Mouse (Mus musculus): ENCODE measurements at regions not wholly inside any gene's neighbourhood (a gene's known extent, or its start where the extent isn't known, plus 50 kb on each side); places are given as distances from the start of the nearest gene placed in this dataset.

DNA sequence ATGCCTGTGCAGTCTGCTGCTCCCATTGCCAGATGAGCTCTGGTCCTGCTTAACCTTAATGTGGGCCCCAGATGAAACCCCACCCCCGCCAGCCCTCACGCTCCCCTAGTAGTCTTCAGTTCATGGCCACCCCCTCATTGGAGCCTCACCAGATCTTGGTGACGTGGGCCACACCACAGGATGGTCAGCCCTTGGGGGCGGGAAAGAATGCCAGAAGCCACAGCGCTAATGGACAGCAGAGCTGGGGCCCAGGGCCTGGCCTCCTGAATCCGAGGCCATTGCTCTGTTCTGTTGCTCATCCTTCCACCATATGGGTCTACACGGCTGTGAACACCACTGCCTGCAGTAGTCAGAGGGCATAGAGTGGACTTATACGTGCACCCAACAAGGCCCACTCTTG is 83.9 kb downstream of the Tomm20 start:
- Histone ChIP-seq H3K79me2 (ENCODE audit: control insufficient read depth, insufficient read depth, low read length, poor library complexity) (no peaks in the 10 kb centered on the region), H3K27me3 (ENCODE audit: control insufficient read depth in 1 of 2, insufficient read depth in 2 of 2, low read length in 2 of 2) (no peaks in the 10 kb centered on the region), H3K9ac (ENCODE audit: control insufficient read depth, low read depth, low read length, poor library complexity, severe bottlenecking) (no peak overlapping the region), H3K4me1 (ENCODE audit: control insufficient read depth in 1 of 2, insufficient read depth in 2 of 2, low read length in 2 of 2) (peaks cover 7 to 36% of the 10 kb centered on the region in 2 experiments), H3K36me3 (ENCODE audit: control insufficient read depth in 1 of 2, insufficient read depth in 2 of 2, low read length in 2 of 2) (peaks cover 0 to 19% of the 10 kb centered on the region in 2 experiments; a peak in 2 of 4 replicates), H3K9me3 (replicated peaks; ENCODE audit: insufficient read depth, low read length) (no peaks in the 10 kb centered on the region), H3K27ac (ENCODE audit: control insufficient read depth, low read depth, low read length) (no peak overlapping the region), H3K4me3 (ENCODE audit: control insufficient read depth in 1 of 2, insufficient read depth in 1 of 2, low read depth in 2 of 2, low read length in 2 of 2) (no peak overlapping the region)
- TF ChIP-seq USF1 (IDR thresholded peaks at IDR 0.05; ENCODE audit: low read depth, low read length) (no peak), MAX (IDR thresholded peaks at IDR 0.05; ENCODE audit: low read length) (no peak), MEF2A (IDR thresholded peaks at IDR 0.05; ENCODE audit: extremely low read depth, insufficient replicate concordance, low read depth, low read length, poor library complexity, severe bottlenecking) (no peak)
- DNase-seq (ENCODE audit: low read depth, low spot score) = no peak

DNA sequence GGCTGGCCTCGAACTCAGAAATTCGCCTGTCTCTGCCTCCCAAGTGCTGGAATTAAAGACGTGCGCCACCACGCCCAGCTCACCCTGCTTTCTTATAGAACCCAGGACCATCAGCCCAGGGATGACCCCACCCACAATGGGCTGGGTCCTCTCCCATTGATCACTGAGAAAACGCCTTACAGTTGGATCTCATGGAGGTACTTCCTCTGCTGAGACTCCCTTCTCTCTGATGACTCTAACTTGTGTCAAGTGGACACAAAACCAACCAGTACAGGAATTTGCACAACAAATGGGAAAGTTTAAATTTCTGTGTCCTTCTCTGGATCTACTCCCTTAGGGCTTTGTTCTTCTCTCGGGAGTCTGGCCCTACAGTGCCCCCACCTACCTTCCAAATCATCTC is 85.0 kb downstream of the Tomm20 start:
- no peak overlapping the region for H3K9ac ChIP-seq (ENCODE audit: control insufficient read depth, low read depth, low read length, poor library complexity, severe bottlenecking)
- no peaks in the 10 kb centered on the region for H3K27me3 ChIP-seq (ENCODE audit: control insufficient read depth in 1 of 2, insufficient read depth in 2 of 2, low read length in 2 of 2)
- TF ChIP-seq TCF12 (IDR thresholded peaks at IDR 0.05; ENCODE audit: low read depth, low read length) = no peak
- TF ChIP-seq ELF1 (IDR thresholded peaks at IDR 0.05; ENCODE audit: low read depth, low read length) = no peak
- no peak for TF ChIP-seq ETS1 (IDR thresholded peaks at IDR 0.05; ENCODE audit: low read depth, low read length)
- TF ChIP-seq RCOR1 (IDR thresholded peaks at IDR 0.05; ENCODE audit: low read depth, low read length) = no peak
- no peak for TF ChIP-seq E2F4 (IDR thresholded peaks at IDR 0.05; ENCODE audit: borderline replicate concordance, low read depth, low read length)
- no peak for TF ChIP-seq GATA1 (IDR thresholded peaks at IDR 0.05; ENCODE audit: low read depth, low read length)
- no peak for TF ChIP-seq POLR2A (IDR thresholded peaks at IDR 0.05; ENCODE audit: control insufficient read depth in 1 of 2, insufficient read depth in 1 of 2, low read depth in 1 of 2, low read length in 2 of 2, poor library complexity in 1 of 2)
- TF ChIP-seq SMC3 (IDR thresholded peaks at IDR 0.05; ENCODE audit: low read depth, low read length) = no peak
- no peak for TF ChIP-seq UBTF (IDR thresholded peaks at IDR 0.05; ENCODE audit: borderline replicate concordance, insufficient read depth, low read depth, low read length)
- TF ChIP-seq JUND (IDR thresholded peaks at IDR 0.05; ENCODE audit: low read depth, low read length) = no peak
- no peak for TF ChIP-seq EP300 (IDR thresholded peaks at IDR 0.05; ENCODE audit: low read depth in 1 of 2, low read length in 2 of 2)
- TF ChIP-seq CHD1 (IDR thresholded peaks at IDR 0.05; ENCODE audit: low read depth, low read length) = no peak
- TF ChIP-seq RAD21 (IDR thresholded peaks at IDR 0.05; ENCODE audit: low read depth, low read length) = no peak
- no peak for TF ChIP-seq CTCF (IDR thresholded peaks at IDR 0.05 in 2 of 3, conservative IDR thresholded peaks at IDR 0.05 in 1 of 3; ENCODE audit: control insufficient read depth in 1 of 3, insufficient read depth in 1 of 3, low read depth in 2 of 3, low read length in 3 of 3, poor library complexity in 1 of 3, severe bottlenecking in 1 of 3)
- TF ChIP-seq MXI1 (IDR thresholded peaks at IDR 0.05; ENCODE audit: low read depth, low read length) = no peak
- TF ChIP-seq MAX (IDR thresholded peaks at IDR 0.05; ENCODE audit: low read length) = no peak
- no peak for TF ChIP-seq POLR2AphosphoS5 (IDR thresholded peaks at IDR 0.05; ENCODE audit: borderline replicate concordance, low read depth, low read length)
- TF ChIP-seq MAFK (IDR thresholded peaks at IDR 0.05; ENCODE audit: borderline replicate concordance, low read depth, low read length) = no peak
- no peak for TF ChIP-seq NELFE (IDR thresholded peaks at IDR 0.05; ENCODE audit: low read depth, low read length)
- H3K9me3 ChIP-seq (replicated peaks; ENCODE audit: insufficient read depth, low read length) = no peaks in the 10 kb centered on the region
- H3K4me1 ChIP-seq (ENCODE audit: control insufficient read depth in 1 of 2, insufficient read depth in 2 of 2, low read length in 2 of 2) = peaks cover 7 to 36% of the 10 kb centered on the region in 2 experiments
- peaks cover 0 to 19% of the 10 kb centered on the region in 2 experiments; a peak in 2 of 4 replicates for H3K36me3 ChIP-seq (ENCODE audit: control insufficient read depth in 1 of 2, insufficient read depth in 2 of 2, low read length in 2 of 2)
- H3K79me2 ChIP-seq (ENCODE audit: control insufficient read depth, insufficient read depth, low read length, poor library complexity) = no peaks in the 10 kb centered on the region
- H3K27ac ChIP-seq (ENCODE audit: control insufficient read depth, low read depth, low read length) = no peak overlapping the region
- H3K4me3 ChIP-seq (ENCODE audit: control insufficient read depth in 1 of 2, insufficient read depth in 1 of 2, low read depth in 2 of 2, low read length in 2 of 2) = no peak overlapping the region
- no peak for DNase-seq (ENCODE audit: low read depth, low spot score)
